Mouse (Mus musculus) forebrain, embryonic 11.5 days (tissue): ENCODE results near the gene Large1. TPM values are rescaled to one million over a fixed set of nuclear protein-coding genes. Genes with fewer than 3 reads are reported as not detected.

Experiments
- ATAC-seq: fragments of 200-750 bp; cut with Nextera tagmentation; replicated peaks from 2 replicates; pipeline ENCODE4 v1.8.0; 2017; ENCODE audit warnings: moderate TSS enrichment; ENCODE audit not compliant: low FRiP score
- DNase-seq: peaks from one replicate; pipeline ENCODE4 v3.0.0-alpha.2; 2017; ENCODE audit warnings: low spot score
- H3K27ac ChIP-seq: fragments of 300-500 bp; sonication (generic); 2 replicates; pipeline ENCODE4 v1.5.1; 2014; ENCODE audit warnings: low read depth, low read length
- H3K27me3 ChIP-seq: fragments of 300-500 bp; sonication (generic); 2 replicates; pipeline ENCODE4 v1.6.1; 2014; ENCODE audit warnings: mild to moderate bottlenecking, low read length, mixed read lengths; ENCODE audit not compliant: control insufficient read depth, insufficient read depth
- H3K36me3 ChIP-seq: fragments of 300-500 bp; sonication (generic); 2 replicates; pipeline ENCODE4 v1.6.1; 2014; ENCODE audit warnings: mild to moderate bottlenecking, low read length, moderate library complexity, mixed read lengths; ENCODE audit not compliant: control insufficient read depth, insufficient read depth
- H3K4me1 ChIP-seq: fragments of 300-500 bp; sonication (generic); replicated peaks from 2 replicates; pipeline ENCODE4 v1.6.1; 2014; ENCODE audit warnings: low read length, mixed read lengths; ENCODE audit not compliant: control insufficient read depth, insufficient read depth
- H3K4me2 ChIP-seq: fragments of 300-500 bp; sonication (generic); 2 replicates; pipeline ENCODE4 v1.6.1; 2014; ENCODE audit warnings: low read depth, mild to moderate bottlenecking, low read length, moderate library complexity, mixed read lengths; ENCODE audit not compliant: severe bottlenecking
- H3K4me3 ChIP-seq: fragments of 300-500 bp; sonication (generic); 2 replicates; pipeline ENCODE4 v1.5.1; 2014; ENCODE audit warnings: low read depth, low read length
- H3K9ac ChIP-seq: fragments of 300-500 bp; sonication (generic); 2 replicates; pipeline ENCODE4 v1.6.1; 2014; ENCODE audit warnings: low read length
- H3K9me3 ChIP-seq: fragments of 300-500 bp; sonication (generic); 2 replicates; pipeline ENCODE4 v1.6.1; 2016; ENCODE audit warnings: low read length, mixed read lengths; ENCODE audit not compliant: control insufficient read depth
- WGBS: fragments of 180-500 bp; shearing (Covaris S2); extraction: QIAGEN DNeasy Blood & Tissue Kit; methylation state at CpG from one replicate; pipeline ENCODE4 v1.1.7; 2014; 5-methylcytosine and 5-hydroxymethylcytosine counted together
- microRNA-seq: library from miRNA; unstranded; fragments of <30 nt; microRNA quantifications from one replicate; pipeline ENCODE4, GENCODE M21; 2016; ENCODE audit not compliant: insufficient number of aligned reads
- polyA plus RNA-seq: library from polyadenylated mRNA; unstranded; fragments of >200 nt; fragmentation: Nextera tagmentation; extraction: Ambion mirVana; gene quantifications from 2 replicates; pipeline ENCODE4 v1.2.1, GENCODE M21; 2014

Gene Large1
- polyA plus RNA-seq, 1 experiment from 2014 or later, result 9.4 TPM

DNA sequence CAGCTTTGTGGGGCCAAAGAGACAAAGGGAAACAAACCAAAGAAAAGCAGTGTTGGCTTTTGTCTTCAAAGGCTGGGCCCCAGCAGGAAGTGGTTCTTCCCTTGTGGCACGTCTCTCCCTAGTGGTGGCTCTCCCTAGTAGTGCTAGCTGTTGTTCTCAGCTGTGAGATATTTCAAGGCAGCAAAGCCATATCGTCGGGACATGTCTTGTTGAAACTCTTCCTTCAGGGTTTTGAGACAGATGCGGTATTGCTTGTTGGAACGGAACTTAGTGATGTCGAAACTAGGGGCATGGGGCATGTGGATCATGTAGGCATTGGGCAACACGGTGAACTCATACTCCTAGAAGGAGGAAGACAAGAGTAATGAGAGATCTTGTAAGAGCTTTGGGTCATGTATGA is 537.7 kb downstream of the Large1 start:
- WGBS, result 89% methylated on average over 7 of the region's 7 CpGs
- ATAC-seq, result no peak
- no peaks in the 10 kb centered on the region for H3K27me3 ChIP-seq

DNA sequence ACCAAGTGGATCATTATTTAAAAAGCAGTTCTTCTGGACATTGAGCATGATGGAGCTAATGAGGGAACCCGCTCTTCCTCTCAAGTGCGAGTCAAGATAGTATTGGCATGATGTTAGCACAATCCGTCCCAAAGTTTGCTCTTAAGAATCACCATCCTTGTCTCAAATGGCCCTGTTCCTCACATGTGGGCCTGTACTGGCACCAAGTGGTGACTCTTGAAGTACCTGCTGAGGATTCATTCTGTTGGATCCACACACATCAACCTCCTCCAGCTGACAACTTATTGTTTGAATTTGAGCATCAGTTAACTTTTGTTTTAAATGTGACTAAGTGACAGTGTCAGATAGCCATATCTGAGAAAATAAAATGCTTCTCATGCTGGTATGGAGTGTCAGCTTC is 540.6 kb downstream of the Large1 start:
- ATAC-seq, result no peak
- no peak overlapping the region for H3K27ac ChIP-seq
- H3K9me3 ChIP-seq, result no peaks in the 10 kb centered on the region
- H3K4me2 ChIP-seq, result no peak overlapping the region
- no peak overlapping the region for H3K9ac ChIP-seq
- H3K36me3 ChIP-seq, result no peaks in the 10 kb centered on the region
- no peak for DNase-seq
- H3K27me3 ChIP-seq, result no peaks in the 10 kb centered on the region
- no peaks in the 10 kb centered on the region for H3K4me1 ChIP-seq
- 94% methylated on average over 3 of the region's 3 CpGs for WGBS
- no peak overlapping the region for H3K4me3 ChIP-seq

More for the DNA sequence above, 537.7 kb downstream of the Large1 start:
- no peak for DNase-seq
- no peaks in the 10 kb centered on the region for H3K9me3 ChIP-seq
- no peak overlapping the region for H3K4me3 ChIP-seq
- no peak overlapping the region for H3K4me2 ChIP-seq
- no peak overlapping the region for H3K27ac ChIP-seq
- H3K4me1 ChIP-seq, result no peaks in the 10 kb centered on the region
- H3K9ac ChIP-seq, result no peak overlapping the region
- no peaks in the 10 kb centered on the region for H3K36me3 ChIP-seq

DNA sequence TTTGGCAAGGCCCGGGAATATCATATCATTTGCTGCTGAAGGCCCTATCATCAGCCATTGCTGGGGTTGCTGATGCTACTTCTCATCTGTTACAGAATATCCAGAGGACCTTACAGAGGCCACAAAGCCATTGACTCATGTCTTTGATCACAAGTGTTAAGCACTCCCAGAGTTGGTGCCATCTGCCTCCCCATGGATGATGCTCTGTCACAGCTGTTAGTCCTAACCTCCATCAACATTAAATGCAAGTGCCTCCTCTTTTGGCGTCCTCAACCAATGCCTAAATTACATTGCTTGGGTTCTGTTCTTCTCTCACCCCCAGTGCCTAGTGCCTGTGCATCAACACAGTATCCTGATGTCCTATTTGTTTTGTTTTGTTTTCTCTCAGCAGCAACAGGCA is 551.8 kb downstream of the Large1 start:
- no peaks in the 10 kb centered on the region for H3K27me3 ChIP-seq
- 81% methylated on average over 2 of the region's 2 CpGs for WGBS
- no peak overlapping the region for H3K4me2 ChIP-seq
- no peak overlapping the region for H3K4me3 ChIP-seq
- ATAC-seq, result no peak
- H3K27ac ChIP-seq, result no peak overlapping the region
- no peak overlapping the region for H3K9ac ChIP-seq
- no peaks in the 10 kb centered on the region for H3K4me1 ChIP-seq
- no peaks in the 10 kb centered on the region for H3K36me3 ChIP-seq
- H3K9me3 ChIP-seq, result no peaks in the 10 kb centered on the region
- no peak for DNase-seq

DNA sequence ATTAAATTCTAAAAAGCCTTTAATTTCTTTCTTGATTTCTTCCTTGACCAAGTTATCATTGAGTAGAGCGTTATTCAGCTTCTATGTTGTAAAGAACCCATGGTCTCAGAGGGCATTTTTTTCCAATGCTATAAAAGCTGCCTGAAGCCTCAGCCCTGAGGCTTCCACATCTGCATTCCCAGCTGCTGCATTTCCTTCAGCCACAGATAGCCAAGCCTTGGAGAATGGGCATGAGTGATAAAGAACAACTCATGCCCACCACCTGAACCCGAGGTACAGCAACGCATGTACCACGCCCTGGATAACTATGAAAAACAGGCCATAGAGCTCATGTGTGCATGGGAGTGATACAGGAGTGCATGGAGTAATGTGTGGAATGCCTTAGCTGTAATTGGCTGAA is 572.7 kb downstream of the Large1 start:
- 96% methylated on average over 4 of the region's 4 CpGs for WGBS
- Histone ChIP-seq H3K27ac (no peak overlapping the region), H3K9ac (no peak overlapping the region), H3K36me3 (no peaks in the 10 kb centered on the region), H3K27me3 (no peaks in the 10 kb centered on the region), H3K4me3 (no peak overlapping the region), H3K9me3 (no peaks in the 10 kb centered on the region), H3K4me2 (no peak overlapping the region), H3K4me1 (no peaks in the 10 kb centered on the region)
- DNase-seq, result no peak
- no peak for ATAC-seq

DNA sequence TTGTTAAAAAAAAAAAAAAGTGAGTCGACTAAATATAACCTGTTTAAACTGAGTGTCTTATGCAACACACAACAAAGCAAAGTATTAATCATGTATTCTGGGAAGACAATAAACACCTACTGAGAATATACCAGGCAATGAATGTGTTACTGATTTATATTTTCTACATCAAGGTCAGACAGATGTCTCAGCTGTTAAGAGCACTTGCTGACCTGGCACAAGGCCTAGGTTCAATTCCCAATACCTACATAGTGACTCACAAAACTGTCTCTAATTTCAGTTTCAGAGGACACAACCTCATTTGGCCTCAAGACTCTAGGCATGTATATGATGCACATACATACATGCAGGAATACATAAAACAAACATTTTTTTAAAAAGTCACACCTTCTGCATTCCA is 575.5 kb downstream of the Large1 start:
- H3K36me3 ChIP-seq, result no peaks in the 10 kb centered on the region
- DNase-seq (no peak), ATAC-seq (no peak)
- H3K9ac ChIP-seq, result no peak overlapping the region
- H3K27me3 ChIP-seq, result no peaks in the 10 kb centered on the region
- H3K9me3 ChIP-seq, result no peaks in the 10 kb centered on the region
- no peak overlapping the region for H3K4me3 ChIP-seq
- no peak overlapping the region for H3K27ac ChIP-seq
- H3K4me1 ChIP-seq, result no peaks in the 10 kb centered on the region
- 88% methylated on average over 1 of the region's 1 CpGs for WGBS
- H3K4me2 ChIP-seq, result no peak overlapping the region

DNA sequence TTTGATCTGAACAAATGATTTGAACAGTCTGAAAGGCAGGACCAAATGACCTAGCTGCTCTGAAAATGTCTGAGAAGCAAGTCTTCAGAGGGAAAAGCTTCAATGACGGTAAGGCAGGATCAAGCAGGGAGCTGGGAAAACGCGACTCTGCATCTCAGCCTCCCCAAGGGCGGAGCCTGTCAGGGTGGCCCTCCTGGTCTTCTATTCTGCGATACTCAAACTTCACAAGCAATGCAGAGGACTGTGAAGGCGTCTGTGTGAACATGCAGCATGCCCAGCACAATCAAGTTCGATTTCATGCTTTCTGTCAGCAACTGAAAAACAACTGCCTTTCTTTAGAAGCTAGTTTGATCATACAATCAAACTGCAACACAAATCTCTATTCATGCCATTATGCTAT is 586.6 kb downstream of the Large1 start:
- H3K4me3 ChIP-seq, result no peak overlapping the region
- H3K9me3 ChIP-seq, result no peaks in the 10 kb centered on the region
- ATAC-seq, result no peak
- 38% methylated on average over 7 of the region's 7 CpGs for WGBS
- H3K9ac ChIP-seq, result no peak overlapping the region
- no peaks in the 10 kb centered on the region for H3K36me3 ChIP-seq
- no peak overlapping the region for H3K27ac ChIP-seq
- no peak for DNase-seq
- no peaks in the 10 kb centered on the region for H3K4me1 ChIP-seq
- H3K27me3 ChIP-seq, result no peaks in the 10 kb centered on the region
- H3K4me2 ChIP-seq, result no peak overlapping the region

DNA sequence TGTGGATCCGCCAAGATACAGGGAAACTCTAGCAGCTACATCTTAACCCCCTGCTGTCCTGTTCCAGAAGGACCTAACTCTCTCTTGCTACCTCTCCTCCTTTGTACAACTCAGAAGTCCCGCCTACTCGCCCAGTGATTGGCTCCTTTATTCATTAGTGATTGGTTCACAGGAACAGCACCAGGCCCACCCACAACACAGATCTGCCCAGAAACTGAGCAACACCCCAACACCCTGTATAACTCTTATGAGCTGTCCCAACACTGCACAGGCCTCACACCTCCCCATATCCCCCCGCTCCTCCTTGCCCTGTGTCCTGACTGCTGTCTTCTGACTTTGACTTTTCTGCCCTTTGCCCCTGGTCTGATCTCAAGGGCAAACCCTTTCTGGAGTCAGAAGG is 587.6 kb downstream of the Large1 start:
- ATAC-seq, result no peak
- no peaks in the 10 kb centered on the region for H3K27me3 ChIP-seq

More for the DNA sequence above, 587.6 kb downstream of the Large1 start:
- Histone ChIP-seq H3K9me3 (no peaks in the 10 kb centered on the region), H3K4me2 (no peak overlapping the region), H3K27ac (no peak overlapping the region), H3K4me1 (no peaks in the 10 kb centered on the region), H3K4me3 (no peak overlapping the region), H3K9ac (no peak overlapping the region), H3K36me3 (no peaks in the 10 kb centered on the region)
- 67% methylated on average over 4 of the region's 4 CpGs for WGBS
- no peak for DNase-seq

Small RNA genes lying within 50 kb of the gene (microRNA-seq; reads per million reads assigned to microRNA genes)
- gene Mir28b, result 4.2 reads per million
